Mouse (Mus musculus) heart, postnatal 0 days (tissue): ENCODE data around the gene Nectin1. TPM values are rescaled to one million over a fixed set of nuclear protein-coding genes. Genes with fewer than 3 reads are reported as not detected.

Experiments
- ATAC-seq: fragments of 200-750 bp; cut with Nextera tagmentation; 2 replicates; pipeline ENCODE4 v1.8.0; 2017; ENCODE audit warnings: low read depth, moderate number of reproducible peaks, moderate library complexity; ENCODE audit not compliant: insufficient read depth
- DNase-seq: peaks from one replicate; pipeline ENCODE4 v3.0.0-alpha.2; 2016; ENCODE audit warnings: low spot score
- H3K27ac ChIP-seq: fragments of 300-500 bp; sonication (generic); 2 replicates; pipeline ENCODE4 v1.5.1; 2014; ENCODE audit warnings: low read depth, mild to moderate bottlenecking
- H3K27me3 ChIP-seq: fragments of 300-500 bp; sonication (generic); 2 replicates; pipeline ENCODE4 v1.6.1; 2014; ENCODE audit warnings: low read length, mixed read lengths; ENCODE audit not compliant: control insufficient read depth, insufficient read depth
- H3K36me3 ChIP-seq: fragments of 300-500 bp; sonication (generic); replicated peaks from 2 replicates; pipeline ENCODE4 v1.6.1; 2014; ENCODE audit warnings: low read length, mixed read lengths; ENCODE audit not compliant: control insufficient read depth, insufficient read depth
- H3K4me1 ChIP-seq: fragments of 300-500 bp; sonication (generic); 2 replicates; pipeline ENCODE4 v1.6.1; 2014; ENCODE audit warnings: antibody characterized with exemption; ENCODE audit not compliant: control insufficient read depth, insufficient read depth
- H3K4me2 ChIP-seq: fragments of 300-500 bp; sonication (generic); 2 replicates; pipeline ENCODE4 v1.6.1; 2014; ENCODE audit warnings: low read depth, mild to moderate bottlenecking, low read length, moderate library complexity
- H3K4me3 ChIP-seq: fragments of 300-500 bp; sonication (generic); 2 replicates; pipeline ENCODE4 v1.5.1; 2014; ENCODE audit warnings: low read depth, low read length
- H3K9ac ChIP-seq: fragments of 300-500 bp; sonication (generic); replicated peaks from 2 replicates; pipeline ENCODE4 v1.6.1; 2014; ENCODE audit warnings: low read depth, low read length, mixed read lengths
- H3K9me3 ChIP-seq: fragments of 300-500 bp; sonication (generic); replicated peaks from 2 replicates; pipeline ENCODE4 v1.6.1; 2016; ENCODE audit warnings: low read length; ENCODE audit not compliant: control insufficient read depth
- CTCF ChIP-seq: IDR thresholded peaks from 2 replicates; pipeline ENCODE4 v1.5.1; 2016; ENCODE audit warnings: antibody characterized with exemption, control low read depth, low read depth
- EP300 ChIP-seq: IDR thresholded peaks from 2 replicates; pipeline ENCODE4 v1.6.1; 2016; ENCODE audit warnings: antibody characterized with exemption, low read depth
- WGBS: fragments of 180-500 bp; shearing (Covaris S2); extraction: QIAGEN DNeasy Blood & Tissue Kit; methylation state at CpG from one replicate; pipeline ENCODE4 v1.1.7; 2014; 5-methylcytosine and 5-hydroxymethylcytosine counted together
- polyA plus RNA-seq: library from polyadenylated mRNA; unstranded; fragments of >200 nt; fragmentation: Nextera tagmentation; extraction: Ambion mirVana; gene quantifications from 2 replicates; pipeline ENCODE4 v1.2.1, GENCODE M21; 2015
- total RNA-seq: library from RNA; depleted of rRNA; stranded (reverse); fragments of >200 nt; gene quantifications from 2 replicates; pipeline ENCODE4 v1.2.3, GENCODE M21; 2014; ENCODE audit warnings: low replicate concordance

Gene Nectin1
- total and polyA plus RNA-seq, 2 experiments from 2014 or later, result 0.82 to 3.6 TPM

GRCm38 (mm10) chr9:43827593-43827992, 83.8 kb downstream of the Nectin1 start:
- peak; percentile 55 for TF ChIP-seq CTCF
- TF ChIP-seq EP300, result no peak
- ATAC-seq (peak; percentile 30; the same call in 1 of the 2 replicates), DNase-seq (peak; percentile 24)
- no peaks in the 10 kb centered on the region for H3K27me3 ChIP-seq
- H3K36me3 ChIP-seq, result no peaks in the 10 kb centered on the region
- no peaks in the 10 kb centered on the region for H3K9me3 ChIP-seq
- H3K9ac ChIP-seq, result no peak overlapping the region
- H3K4me1 ChIP-seq, result no peaks in the 10 kb centered on the region
- no peak overlapping the region for H3K4me3 ChIP-seq
- WGBS, result 41% methylated on average over 5 of the region's 5 CpGs
- H3K4me2 ChIP-seq, result no peak overlapping the region
- H3K27ac ChIP-seq, result no peak overlapping the region

- WGBS, result 46% methylated on average over 6 of the region's 6 CpGs
- no peaks in the 10 kb centered on the region for H3K4me1 ChIP-seq
These were observed 85.2 kb downstream of the Nectin1 start for GRCm38 (mm10) chr9:43828960-43829359.

DNA sequence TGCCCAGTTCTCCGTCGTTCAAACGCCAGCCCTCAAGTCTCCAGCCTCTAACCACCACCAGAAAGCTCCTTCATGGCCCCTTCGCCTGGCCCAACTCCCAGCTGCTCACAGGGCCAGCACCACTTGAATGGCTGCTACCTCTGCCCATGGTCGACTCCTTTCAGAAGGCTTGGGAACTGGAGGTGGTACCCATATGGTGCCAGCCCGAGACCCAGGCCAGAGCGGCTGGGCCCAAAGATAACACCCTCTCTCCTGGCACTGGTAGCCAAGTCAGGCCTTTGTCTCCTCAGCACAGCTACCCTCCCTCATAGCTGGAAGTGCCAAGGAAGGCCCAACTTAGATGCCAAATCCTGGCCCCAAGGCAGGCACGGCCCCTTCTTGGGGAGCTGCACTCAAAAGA, 89.4 kb downstream of the Nectin1 start:
- ATAC-seq, result no peak
- WGBS, result 85% methylated on average over 8 of the region's 8 CpGs
- DNase-seq, result no peak

More at GRCm38 (mm10) chr9:43828960-43829359, 85.2 kb downstream of the Nectin1 start:
- no peak for DNase-seq
- H3K9ac ChIP-seq, result no peak overlapping the region
- H3K36me3 ChIP-seq, result no peaks in the 10 kb centered on the region
- no peak overlapping the region for H3K4me2 ChIP-seq
- H3K27ac ChIP-seq, result no peak overlapping the region
- no peak overlapping the region for H3K4me3 ChIP-seq
- H3K9me3 ChIP-seq, result no peaks in the 10 kb centered on the region
- no peak for TF ChIP-seq CTCF
- TF ChIP-seq EP300, result no peak
- no peak for ATAC-seq
- H3K27me3 ChIP-seq, result no peaks in the 10 kb centered on the region

DNA sequence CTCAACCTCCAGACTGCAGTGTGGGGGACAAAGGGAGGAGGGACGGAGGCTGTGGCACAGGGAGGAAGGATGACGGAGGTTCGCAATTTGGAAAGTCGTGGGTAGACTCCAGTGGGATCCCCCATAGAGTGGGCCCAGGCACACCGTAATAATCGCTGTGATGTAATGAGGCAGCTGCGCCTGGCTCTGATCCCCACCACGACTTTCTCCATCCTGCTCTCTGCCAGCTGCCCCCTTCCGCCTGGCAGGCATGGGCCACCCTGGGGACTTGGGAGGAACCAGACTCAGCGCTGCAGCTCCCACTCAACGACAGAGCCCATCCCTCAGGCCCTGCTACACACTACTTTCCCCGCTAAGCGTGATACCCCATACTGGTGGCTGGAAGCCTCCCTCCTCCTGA, 90.5 kb downstream of the Nectin1 start:
- Histone ChIP-seq H3K27ac (no peak overlapping the region), H3K36me3 (no peaks in the 10 kb centered on the region), H3K9me3 (no peaks in the 10 kb centered on the region), H3K4me1 (no peaks in the 10 kb centered on the region), H3K9ac (no peak overlapping the region), H3K4me3 (no peak overlapping the region), H3K27me3 (no peaks in the 10 kb centered on the region), H3K4me2 (no peak overlapping the region)
- 82% methylated on average over 13 of the region's 13 CpGs for WGBS
- DNase-seq (no peak), ATAC-seq (no peak)
- no peak for TF ChIP-seq EP300
- no peak for TF ChIP-seq CTCF

More for the DNA sequence above, 89.4 kb downstream of the Nectin1 start:
- Histone ChIP-seq H3K9ac (no peak overlapping the region), H3K9me3 (no peaks in the 10 kb centered on the region), H3K4me2 (no peak overlapping the region), H3K27me3 (no peaks in the 10 kb centered on the region), H3K27ac (no peak overlapping the region), H3K4me3 (no peak overlapping the region), H3K36me3 (no peaks in the 10 kb centered on the region), H3K4me1 (no peaks in the 10 kb centered on the region)
- TF ChIP-seq EP300 (no peak), CTCF (no peak)

- DNase-seq, result no peak
- Histone ChIP-seq H3K4me2 (no peak overlapping the region), H3K9ac (no peak overlapping the region), H3K9me3 (no peaks in the 10 kb centered on the region), H3K27me3 (peaks cover 15% of the 10 kb centered on the region), H3K4me1 (no peaks in the 10 kb centered on the region), H3K36me3 (no peaks in the 10 kb centered on the region), H3K27ac (no peak overlapping the region), H3K4me3 (no peak overlapping the region)
- ATAC-seq, result 0 out of 2 replicates have a peak, but pooled peaks have one; percentile 24
- 48% methylated on average over 2 of the region's 2 CpGs for WGBS
- no peak for TF ChIP-seq CTCF
- no peak for TF ChIP-seq EP300
These were observed 94.8 kb downstream of the Nectin1 start for GRCm38 (mm10) chr9:43838561-43838960.

GRCm38 (mm10) chr9:43842921-43843577, 99.3 kb downstream of the Nectin1 start:
- no peaks in the 10 kb centered on the region for H3K36me3 ChIP-seq
- 0 out of 2 replicates have a peak, but pooled peaks have one; percentile 9 for ATAC-seq

More at GRCm38 (mm10) chr9:43842921-43843577, 99.3 kb downstream of the Nectin1 start:
- Histone ChIP-seq H3K27ac (no peak overlapping the region), H3K9ac (no peak overlapping the region), H3K9me3 (no peaks in the 10 kb centered on the region), H3K4me2 (no peak overlapping the region), H3K27me3 (peaks cover 44% of the 10 kb centered on the region), H3K4me1 (no peaks in the 10 kb centered on the region), H3K4me3 (no peak overlapping the region)
- 13% methylated on average over 6 of the region's 8 CpGs for WGBS
- TF ChIP-seq EP300 (no peak), CTCF (no peak)
- no peak for DNase-seq
